Mouse (Mus musculus): ENCODE data around the gene Mthfd2.
"Not testable (repeated sequence)": the region's sequence is repeated elsewhere in the genome, so short reads cannot be mapped to it uniquely, and the experiment has no call there.

Gene Mthfd2

DNA sequence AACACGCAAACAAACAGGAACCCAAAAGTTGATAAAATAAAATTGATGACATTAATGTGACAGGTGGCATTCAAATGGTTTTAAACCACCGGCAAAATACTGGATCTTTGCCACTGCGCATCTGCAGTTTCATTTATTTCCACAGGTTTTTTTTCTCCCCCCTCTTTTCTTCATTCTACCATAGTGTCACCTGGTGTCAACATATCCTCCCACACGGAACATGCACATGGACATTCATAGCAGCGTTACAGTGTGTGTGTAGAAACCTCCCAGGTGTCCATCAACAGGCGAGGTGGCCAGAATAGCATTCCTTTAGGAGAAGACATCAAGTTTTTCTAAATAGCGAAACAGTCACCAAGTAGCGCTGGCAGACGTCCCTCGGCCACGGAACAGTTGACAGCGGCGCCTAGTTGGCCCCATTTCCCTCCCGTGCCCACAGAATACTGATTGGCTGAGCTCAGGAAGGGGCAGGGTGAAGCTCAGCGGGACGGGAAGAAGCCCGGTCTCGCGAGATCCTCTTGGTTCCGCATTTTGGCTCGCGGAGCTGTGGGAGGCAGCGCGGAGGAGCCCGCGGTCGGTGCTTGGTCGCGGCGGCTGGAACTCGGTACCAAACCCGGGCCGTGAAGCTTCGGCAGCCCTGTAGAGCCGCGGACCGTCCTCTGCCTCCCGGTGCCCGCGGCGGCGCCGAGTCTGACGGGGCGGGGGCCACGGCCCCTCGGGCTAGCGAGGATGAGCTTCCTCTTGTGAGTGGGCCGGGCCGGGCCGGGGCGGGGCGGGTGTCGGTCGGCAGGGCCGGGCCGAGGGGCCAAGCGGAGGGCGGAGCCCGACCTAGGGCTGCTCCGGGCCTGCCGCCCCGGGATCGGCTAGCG, at the start of gene Mthfd2, which contains the start of gene Mob1a:
Gene Mthfd2 (minus strand): TSS at position 384 of the 869 bp plus-strand sequence.
Gene Mob1a (plus strand): TSS at position 492 of the 869 bp plus-strand sequence.
- DNase-seq = peak; percentile 91 to 93

DNA sequence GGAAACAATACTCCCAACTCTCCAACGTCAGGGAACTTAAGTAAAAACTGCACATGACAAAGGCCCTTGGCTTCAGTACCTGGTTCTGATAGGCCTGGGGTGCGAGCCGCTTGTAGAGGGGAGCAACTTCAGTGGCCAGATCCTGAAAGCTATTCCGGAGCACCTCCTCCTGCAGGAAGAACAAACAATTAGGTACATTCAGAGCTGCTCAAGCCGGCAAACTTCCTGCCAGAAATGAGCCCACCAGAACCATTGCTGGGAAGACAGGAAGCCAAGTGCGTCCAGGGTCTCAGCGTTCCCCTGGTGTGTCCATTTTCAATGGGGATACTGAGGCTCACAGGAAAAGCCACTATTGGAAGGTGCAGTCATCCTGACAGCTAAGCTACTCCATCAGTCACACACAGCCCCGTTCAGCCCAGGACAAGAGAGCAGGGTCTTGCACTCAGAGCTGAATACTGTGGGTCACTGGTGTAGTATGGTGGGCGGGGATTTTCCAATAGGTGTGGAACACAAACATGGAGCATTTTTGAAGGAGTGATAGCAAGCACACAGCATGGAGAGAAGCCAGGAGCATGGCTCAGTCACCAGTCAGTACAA, 48.1 kb upstream of the Mthfd2 start:
- DNase-seq = no peak

DNA sequence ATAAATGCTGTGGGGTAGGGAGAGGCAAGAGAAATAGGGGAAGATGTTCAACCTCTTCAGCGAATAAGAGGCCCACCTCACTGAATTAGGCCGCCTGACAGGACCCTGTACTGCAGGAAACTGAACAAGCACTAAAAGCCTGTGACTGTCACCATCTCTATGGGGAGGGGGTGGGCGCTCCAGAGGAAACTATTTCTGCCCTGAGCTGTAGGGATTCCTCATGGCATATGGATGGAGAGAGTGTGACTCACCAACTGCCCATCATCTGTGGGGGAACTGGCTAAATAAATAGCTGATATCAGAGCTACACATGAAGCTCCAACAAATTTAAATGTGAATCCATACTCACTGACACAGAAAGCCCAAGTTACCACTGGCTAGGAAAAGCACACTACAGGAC, 45.6 kb upstream of the Mthfd2 start:
- no peak for DNase-seq

DNA sequence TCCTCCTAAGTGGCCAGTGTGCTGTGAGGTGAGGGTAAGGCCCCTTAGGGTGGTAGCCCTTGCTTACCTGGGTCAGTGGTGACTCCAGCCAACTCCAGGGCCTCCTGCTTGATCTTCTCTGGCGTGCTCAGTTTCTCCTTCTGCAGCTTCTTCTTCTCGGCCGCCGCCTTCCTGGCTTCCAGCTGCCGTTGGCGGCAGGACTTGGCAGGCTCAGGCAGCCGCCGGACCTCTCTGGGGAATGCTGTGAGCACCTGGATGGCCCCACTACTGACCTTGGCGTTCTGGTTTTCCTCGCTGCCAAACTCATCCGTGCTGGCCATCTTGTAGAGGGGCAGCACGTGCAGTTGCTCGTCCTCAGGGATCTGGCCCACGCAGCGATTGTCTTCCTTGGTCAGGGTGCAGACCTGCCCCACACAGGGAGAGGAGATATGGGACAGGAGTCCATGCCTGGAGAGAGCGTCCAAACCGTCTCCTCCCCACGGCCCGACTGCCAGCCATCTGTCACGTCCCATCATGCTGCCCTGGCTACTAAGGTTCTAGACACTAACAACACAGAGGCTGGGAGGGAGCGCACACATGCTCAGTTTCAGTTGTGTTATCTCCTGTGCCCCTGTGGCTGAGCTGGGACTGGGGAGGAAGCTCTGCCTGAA, 44.7 kb upstream of the Mthfd2 start:
- no peak for DNase-seq

DNA sequence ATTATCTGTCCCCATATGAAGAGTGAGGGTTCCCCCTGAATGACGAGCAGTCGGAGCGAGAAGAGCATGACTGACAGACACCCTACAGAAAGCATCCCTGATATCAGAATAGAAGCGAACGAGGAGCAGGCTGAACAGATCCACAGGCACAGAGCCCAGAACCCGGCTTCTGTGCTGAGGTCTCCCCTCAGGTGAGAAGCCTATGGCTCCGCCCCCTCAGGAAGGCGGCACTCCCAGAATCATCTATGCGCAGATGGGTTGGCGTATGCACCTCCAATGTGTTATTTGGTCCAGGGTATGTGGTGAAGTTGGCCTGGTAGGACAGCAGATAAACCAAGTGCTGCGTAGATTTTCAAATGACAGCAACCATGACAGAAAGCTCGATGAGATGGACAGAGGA, 37.4 kb upstream of the Mthfd2 start:
- DNase-seq = no peak

GRCm38 (mm10) chr6:83361523-83362248, 36.0 kb upstream of the Mthfd2 start:
- no peak for DNase-seq

GRCm38 (mm10) chr6:83357436-83357835, 31.7 kb upstream of the Mthfd2 start:
- no peak for DNase-seq

DNA sequence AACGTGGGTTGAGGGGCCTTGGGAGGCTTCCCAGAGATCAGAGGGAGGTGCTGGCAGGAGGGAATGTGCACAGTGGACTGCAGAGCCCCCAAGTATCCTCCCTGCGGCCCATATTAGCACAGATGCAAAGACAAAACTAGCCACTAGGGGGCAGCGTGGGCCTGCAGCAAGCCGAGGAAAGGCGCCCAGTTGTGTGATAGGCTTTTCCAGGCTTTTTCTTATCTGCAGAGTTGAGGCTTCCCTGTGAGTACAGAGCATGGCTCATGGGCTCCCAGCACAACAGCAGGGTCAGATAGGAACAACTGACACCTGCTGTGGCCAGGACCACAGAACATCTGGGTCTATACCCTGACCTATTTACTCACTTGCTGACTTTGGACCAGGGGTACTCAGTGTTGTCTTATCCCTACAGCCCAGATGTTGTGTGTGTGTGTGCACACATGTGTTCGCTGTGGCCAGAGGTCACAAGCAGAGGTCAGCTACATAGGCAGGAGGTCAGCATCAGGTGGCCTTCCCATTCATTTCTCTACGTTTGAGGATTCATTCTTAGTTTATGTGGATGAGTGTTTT, 30.9 kb upstream of the Mthfd2 start:
- DNase-seq = peak; percentile 58 to 86

- no peak for DNase-seq
Measured at GRCm38 (mm10) chr6:83354856-83355781, 29.4 kb upstream of the Mthfd2 start.

DNA sequence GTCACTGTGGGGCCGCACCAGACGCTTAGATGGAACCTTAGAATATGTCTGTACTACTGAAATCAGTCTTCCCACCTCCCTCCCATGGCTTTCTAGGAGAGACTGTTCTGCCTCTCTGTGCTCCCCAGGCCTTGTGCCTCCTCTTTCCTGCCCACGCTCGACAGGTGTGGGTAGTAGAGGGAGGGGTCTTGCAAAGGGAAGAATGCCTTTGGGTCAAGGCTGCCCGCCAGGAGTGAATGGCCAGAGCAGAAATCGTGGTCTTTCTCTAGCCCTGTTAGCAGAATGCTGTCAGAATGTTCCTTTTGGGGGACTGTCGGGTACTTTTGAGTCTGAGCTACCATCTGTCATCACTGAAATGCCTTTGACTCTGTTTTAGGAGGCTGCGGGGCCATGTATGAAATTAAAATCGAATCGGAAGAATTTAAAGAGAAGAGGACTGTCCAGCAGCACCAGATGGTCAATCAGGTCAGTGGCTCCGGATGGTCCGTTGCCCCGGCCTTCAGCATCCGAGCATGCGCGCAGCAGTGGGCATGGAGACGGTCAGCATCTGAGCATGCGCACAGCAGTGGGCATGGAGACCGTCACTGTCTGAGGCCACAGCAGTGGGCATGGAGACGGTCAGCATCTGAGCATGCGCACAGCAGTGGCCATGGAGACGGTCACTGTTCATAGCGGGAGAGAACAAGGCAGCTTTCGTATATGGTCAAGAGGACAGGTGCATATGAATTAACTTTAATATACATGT, 27.1 kb upstream of the Mthfd2 start:
- DNase-seq = no peak

GRCm38 (mm10) chr6:83351490-83352160, 25.9 kb upstream of the Mthfd2 start:
- DNase-seq = no peak

- DNase-seq = no peak
Measured at GRCm38 (mm10) chr6:83350851-83351405, 25.2 kb upstream of the Mthfd2 start.

DNA sequence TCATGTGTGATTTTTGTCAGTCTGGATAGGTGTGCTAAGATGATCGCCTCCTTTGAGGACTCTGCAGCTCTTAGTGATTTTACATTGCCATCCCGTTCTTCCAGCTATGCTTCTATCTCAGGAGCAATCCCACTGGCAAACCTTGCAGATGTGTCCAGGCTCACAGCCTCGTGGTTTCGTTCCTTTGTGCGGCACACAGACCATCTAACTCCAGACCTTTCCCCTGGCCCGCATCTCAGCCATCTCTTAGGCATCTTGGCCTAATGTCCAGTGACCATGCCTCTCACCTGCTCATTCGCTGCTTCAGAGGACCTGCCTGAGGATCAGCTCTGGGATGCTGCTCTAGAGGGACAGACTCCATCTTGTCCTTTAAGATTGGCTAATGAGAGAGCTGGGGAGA, 24.5 kb upstream of the Mthfd2 start:
- no peak for DNase-seq

DNA sequence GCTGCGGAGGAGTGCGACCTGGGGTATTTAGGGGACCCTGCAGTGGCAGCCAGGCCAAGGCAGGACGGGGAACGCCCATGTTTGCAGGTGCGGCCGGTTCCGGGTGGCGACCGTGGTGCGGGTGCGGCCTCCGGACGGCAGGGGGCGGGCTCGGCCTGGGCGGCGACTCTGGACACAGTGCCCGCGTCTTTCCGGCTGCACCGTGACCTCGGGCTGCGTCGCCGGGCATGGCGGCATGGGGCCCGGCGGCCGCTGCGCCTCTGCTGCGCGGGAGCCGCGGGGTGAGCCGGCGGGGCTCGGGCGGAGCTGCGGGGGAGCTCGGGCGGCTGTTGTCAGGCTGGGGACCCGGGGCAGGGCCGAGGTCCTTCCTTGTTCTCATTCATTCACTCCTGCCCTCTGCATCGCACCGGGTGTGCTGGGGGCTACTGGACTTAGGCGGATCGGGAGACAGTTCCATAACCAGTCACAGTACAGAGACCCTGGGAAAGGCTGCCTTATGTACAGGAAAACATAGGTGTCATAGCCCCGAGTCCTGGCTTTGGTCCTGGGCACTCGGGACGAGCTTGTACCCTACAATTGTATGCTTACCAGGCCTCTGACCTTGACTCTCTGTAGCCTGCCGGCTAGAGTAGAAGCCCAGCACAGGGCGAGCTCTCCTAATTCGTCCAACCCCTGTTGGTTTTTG, 23.7 kb upstream of the Mthfd2 start:
- DNase-seq = peak; percentile 85 to 97

DNA sequence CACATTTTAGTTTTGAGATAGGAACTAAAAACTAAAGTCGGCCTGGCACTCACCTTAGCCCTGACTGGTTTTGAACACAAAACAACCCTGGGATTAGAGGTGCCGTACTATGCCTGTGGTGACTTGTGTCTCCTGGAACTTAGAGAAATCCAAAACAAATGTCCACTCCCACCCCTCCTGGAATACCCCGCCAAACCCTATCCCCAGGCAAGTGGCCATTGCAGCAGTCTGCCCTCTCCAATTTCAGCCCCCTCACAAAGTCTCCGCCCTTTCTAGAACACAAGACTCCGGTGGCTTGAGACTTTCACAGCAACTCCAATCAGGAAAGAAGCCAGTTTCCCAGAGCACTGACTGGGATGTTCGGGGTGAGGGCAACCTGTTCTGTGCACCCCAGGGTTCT, 23.2 kb upstream of the Mthfd2 start, which contains the start of gene Bola3:
Gene Bola3 (plus strand): TSS at position 275 of the 400 bp plus-strand sequence.
- DNase-seq = no peak

DNA sequence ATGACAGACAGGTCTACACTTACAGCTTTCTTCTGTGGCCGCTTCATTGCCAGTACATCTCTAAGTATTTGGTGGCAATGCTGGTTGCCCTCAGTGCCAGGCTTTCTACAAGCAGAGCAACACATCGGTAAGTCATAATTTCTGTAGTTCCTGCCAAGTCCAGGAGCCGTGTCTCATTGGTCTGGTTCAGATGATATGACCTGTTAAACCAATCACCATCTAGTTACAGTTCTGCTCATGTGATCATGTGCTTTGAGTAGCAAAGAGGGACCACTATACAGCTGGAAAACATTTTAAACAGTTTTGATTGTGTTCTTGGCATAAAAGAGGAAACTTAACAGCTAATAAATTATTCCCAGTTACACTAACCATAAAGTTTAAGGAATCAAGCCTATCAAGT, 22.2 kb upstream of the Mthfd2 start:
- no peak for DNase-seq

GRCm38 (mm10) chr6:83345285-83345684, 19.6 kb upstream of the Mthfd2 start:
- DNase-seq = not testable (repeated sequence)

- no peak for DNase-seq
Measured at GRCm38 (mm10) chr6:83342957-83343356, 17.2 kb upstream of the Mthfd2 start.

DNA sequence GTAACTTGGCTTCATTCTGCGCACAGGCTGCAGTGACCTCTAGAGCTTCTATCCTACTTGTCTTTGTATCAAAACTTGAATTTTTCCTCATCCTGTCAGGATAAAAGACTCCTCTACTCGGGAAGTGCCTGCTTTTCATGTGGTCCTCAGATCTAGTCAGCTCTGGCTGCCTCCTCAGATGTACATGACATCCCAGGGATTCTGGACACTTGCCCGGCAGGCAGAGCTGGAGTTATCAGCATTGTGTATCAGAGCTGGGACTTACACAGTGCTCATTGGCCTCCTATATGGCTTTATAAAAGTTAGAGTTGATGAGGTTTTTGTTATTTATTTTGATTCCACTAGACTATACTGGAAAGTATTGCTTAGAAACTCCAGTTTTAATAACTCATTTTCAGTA, 15.7 kb upstream of the Mthfd2 start:
- no peak for DNase-seq
